Mouse (Mus musculus) heart, adult 10 weeks (tissue): ENCODE measurements around the gene Me3. TPM values are rescaled to one million over a fixed set of nuclear protein-coding genes. Genes with fewer than 3 reads are reported as not detected.

Experiments used
- polyA plus RNA-seq: library from polyadenylated mRNA; stranded (reverse); fragments of 350-450 nt; fragmentation: Illumina TruSeq; extraction: RNeasy Lipid Tissue Mini Kit (QIAGEN cat#74804); gene quantifications from one replicate; pipeline ENCODE4 v1.2.3, GENCODE M21; 2014; ENCODE audit warnings: low read depth, low replicate concordance

Gene Me3
- polyA plus RNA-seq, result 133 TPM

GRCm38 (mm10) chr7:89632342-89633251 is at the start of gene Me3:
Gene Me3, plus strand, starts transcription at chr7:89632392.

GRCm38 (mm10) chr7:89903442-89904343 is 271.5 kb downstream of the Me3 start, which contains the start of gene Ccdc81:
Gene Ccdc81, minus strand, starts transcription at chr7:89903629.

Other genes with a start within 250 kb of the Me3 start
- 29.2 TPM for gene Tmem135, start 228.2 kb upstream of the Me3 start, polyA plus RNA-seq
- 22.9 TPM for gene Fzd4, start 228.0 kb upstream of the Me3 start, polyA plus RNA-seq
- 29.3 TPM for gene Prss23, start 105.2 kb upstream of the Me3 start, polyA plus RNA-seq